Mouse (Mus musculus): ENCODE data around the gene Pik3cb.

DNA sequence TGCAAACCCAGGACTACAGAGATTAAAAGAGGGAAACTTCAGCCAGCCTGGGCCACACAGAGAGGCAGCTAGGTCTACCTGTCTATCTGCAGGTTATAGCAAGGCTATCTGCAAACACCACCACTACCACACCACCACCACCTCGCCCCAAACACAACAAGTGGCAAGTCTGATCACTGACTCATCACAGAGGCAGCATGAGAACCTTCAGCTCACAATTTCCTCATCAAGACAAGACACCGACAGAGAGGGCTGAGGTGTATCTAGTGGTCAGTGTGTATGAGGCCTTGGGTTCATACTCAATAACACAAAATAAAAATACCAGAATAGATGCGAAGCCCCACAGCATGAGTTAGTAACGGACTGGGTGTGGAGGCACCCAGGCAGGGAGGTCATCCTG lies 9.3 kb downstream of the Pik3cb start:
- TF ChIP-seq CTCF (IDR thresholded peaks at IDR 0.05; ENCODE audit: control insufficient read depth, insufficient read depth, insufficient replicate concordance, low read depth, low read length) (no peak), POLR2A (IDR thresholded peaks at IDR 0.05; ENCODE audit: control insufficient read depth, low read depth, low read length) (no peak)

Data from testis, adult 2 months (tissue).